Mouse (Mus musculus) embryo, embryonic 10 days (tissue): Measurements from ENCODE around the gene Raf1.

Experiments
- DNase-seq: peaks from one replicate; pipeline ENCODE4 v3.0.0-alpha.2; 2015; ENCODE audit warnings: low spot score

Gene Raf1

DNA sequence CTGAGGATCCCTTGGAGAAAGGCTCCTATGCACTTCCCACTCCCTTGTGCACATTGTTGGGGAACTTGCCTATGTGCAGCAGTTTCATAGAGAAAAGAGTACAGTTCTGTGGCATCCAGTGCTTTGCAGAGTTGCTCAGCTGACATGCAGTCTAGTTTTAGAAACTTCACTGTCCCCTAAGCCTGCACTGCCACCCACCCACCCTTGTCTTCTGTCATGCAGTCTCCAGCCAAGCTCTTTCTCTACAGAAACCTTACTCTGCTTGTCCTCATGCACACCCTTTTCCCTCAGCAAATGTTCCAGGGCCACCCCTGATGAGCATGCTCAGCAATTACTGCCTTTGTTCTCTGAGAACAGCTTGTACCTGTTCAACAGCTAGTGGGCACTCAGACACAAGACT lies 62.6 kb downstream of the Raf1 start:
- no peak for DNase-seq

DNA sequence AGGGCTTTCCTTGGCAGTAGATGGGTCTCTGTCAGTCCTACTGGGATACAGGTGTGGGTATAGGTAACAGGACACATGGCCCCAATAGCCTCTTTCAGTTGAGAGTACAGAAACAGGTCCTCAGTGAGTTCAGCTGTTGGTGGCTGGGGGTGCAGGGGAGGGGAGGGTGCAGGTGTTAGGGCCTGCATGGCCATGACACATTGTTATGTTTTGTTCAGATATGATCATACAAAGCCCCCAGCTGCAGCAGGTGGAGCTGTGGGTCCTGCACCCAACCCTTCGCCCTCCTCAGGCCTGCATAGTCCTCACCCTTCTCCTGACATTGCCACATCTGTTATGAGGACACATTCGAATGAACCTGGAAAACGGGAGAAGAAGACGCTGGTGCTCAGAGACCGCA lies 66.1 kb downstream of the Raf1 start:
- no peak for DNase-seq

- DNase-seq, result no peak
Observed at GRCm38 (mm10) chr6:115609121-115609520, 67.3 kb downstream of the Raf1 start.

GRCm38 (mm10) chr6:115607429-115607828 lies 69.0 kb downstream of the Raf1 start:
- no peak for DNase-seq

GRCm38 (mm10) chr6:115606461-115606860 lies 70.0 kb downstream of the Raf1 start:
- no peak for DNase-seq

DNA sequence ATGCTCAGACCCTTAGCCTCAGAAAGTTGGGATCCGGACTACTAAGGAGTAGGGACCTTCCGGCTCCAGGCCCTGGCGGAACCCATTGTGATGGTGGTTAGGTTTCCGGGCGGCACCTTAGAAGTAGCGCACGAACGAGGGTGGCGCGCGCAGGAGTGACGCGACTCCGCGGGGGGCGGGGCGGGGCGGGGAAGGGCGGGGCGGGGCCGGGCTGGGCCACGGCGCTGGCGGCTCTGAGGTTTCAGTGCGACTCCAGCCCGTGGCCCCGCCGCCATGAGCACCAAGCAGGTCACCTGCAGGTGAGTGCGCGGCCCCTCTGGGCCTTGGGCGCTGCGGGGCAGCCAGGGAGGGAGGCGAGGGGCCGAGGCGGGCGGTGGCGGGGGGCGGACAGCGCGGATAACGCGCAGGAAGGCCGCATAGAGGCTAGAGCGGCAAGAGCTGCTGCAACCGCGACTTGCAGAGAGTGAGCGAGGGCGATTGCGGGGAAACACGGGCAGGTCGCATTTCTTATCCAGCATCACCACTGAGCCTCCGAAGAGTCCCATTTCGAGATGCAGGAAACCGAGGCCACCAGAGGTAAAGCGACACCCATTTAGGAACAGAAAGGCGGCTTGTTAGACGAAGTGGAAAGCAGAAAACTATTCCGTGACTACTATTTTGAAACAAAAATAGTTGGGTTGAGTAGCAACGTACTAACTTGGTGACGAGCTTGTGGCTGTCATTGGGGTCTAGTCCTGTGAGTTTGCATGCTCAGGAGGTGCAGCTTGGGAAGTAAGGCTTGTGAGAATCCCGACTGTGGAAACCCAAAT lies 74.5 kb downstream of the Raf1 start, which contains the start of gene Mkrn2:
TSS of gene Mkrn2 (plus strand) at position 188 of the 809 bp plus-strand sequence.
- peak; percentile 91 for DNase-seq

DNA sequence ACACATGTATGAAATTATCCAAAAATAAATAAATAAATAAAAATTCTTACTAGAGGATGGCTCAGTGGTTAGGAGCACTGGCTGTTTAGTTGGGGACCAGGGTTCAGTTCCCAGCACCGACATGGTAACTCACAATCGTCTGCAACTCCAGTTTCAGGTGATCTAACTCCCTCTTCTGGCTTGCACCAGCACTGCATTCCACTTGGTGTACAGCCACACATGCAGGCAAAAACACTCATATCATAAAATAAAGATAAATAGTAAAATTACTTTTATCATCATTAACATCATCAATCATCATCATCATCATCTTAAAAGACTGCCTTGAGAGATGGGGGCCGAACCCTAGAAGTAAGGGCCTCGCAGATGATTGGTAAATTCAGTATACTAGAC lies 75.1 kb downstream of the Raf1 start:
- no peak for DNase-seq

DNA sequence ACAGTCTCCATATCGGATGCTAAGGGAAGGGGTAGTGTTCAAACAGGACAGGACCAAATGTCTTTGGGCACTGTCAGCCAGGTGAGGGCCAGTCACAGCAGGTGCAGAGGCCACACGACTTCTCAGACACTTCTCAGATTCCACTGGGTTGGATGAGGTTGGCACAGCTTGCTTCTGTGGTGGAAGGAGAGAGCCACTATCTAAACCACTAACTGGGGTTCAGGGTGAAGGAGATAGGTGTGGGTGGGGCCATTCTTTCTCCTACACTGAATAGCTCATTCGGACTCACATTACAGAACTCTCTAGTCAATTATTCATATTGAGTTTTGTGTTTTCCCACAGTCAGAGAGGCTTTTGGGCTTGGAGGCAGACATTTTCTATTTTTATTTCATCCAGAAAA lies 80.8 kb downstream of the Raf1 start:
- no peak for DNase-seq

- no peak for DNase-seq
Observed at GRCm38 (mm10) chr6:115594463-115594862, 82.0 kb downstream of the Raf1 start.

GRCm38 (mm10) chr6:115593252-115593651 lies 83.2 kb downstream of the Raf1 start:
- no peak for DNase-seq

- DNase-seq, result no peak
Observed at GRCm38 (mm10) chr6:115592458-115592857, 84.0 kb downstream of the Raf1 start, which contains the start of gene Mkrn2os. Mkrn2os (minus strand) TSS chr6:115592576.

DNA sequence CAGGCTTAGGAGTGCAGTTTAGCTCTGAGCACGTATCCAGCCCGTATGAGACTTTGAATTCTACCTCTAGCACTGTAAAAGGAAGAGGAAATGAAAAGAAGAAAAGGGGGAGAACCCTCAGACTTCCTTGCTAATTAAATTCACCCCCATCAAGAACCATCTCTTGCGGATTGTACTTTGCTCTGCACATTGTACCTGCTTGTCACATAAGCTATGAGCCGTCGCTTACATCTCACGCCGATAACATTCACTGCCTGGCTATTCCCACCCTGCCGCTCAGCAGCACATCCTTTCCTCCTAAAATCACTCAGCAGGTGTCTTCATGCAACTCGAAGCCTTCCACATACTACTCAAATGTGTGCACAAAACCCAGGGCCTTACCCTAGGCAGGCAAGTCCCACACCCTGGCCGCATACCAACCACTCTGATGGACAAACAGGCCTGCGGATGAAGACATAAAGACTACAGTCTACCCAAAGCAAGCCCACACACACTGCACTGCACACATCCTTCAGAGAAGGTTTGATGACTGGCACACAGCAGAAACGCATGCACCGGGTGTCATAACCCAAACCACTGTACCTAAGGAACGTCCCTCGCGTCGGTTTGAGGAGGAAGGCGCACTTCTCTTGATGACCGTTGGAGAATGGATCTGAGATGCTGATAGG lies 84.6 kb downstream of the Raf1 start:
- DNase-seq, result no peak

GRCm38 (mm10) chr6:115586321-115586720 lies 90.1 kb downstream of the Raf1 start:
- DNase-seq, result no peak

- DNase-seq, result no peak
Observed at GRCm38 (mm10) chr6:115584176-115584575, 92.3 kb downstream of the Raf1 start.

DNA sequence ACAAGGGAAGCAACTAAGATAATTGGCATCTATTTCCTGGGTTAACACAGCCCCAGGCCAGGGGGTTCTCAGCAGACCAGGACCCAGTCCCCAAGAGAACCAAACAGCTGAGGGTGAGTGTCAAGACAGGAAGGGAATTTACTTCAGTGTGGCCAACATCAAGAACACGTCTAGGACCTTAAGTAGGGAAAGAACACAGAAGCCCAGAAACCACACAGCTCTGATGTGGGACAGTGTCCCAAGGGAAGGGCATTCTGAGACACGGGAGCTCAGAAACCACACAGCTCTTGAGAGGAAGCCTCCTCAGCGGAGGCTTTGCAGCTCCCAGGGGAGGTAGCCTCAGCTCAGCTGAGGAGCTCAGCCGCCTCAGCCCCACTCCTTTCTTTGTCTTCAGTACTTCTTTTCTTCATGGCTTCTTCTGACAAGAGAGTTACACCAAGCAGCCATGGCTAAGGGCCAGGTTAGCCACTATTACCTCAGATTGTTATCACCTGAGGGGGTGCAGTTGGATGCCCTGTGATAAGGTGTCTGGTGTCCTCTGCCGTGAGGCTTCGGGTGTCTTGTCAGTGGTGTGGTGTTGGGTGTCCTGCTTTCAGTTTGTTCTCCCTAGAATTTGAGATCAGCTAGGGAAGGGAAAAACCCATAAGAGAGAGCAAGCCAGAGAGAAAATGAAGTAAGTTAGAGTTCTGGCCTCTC lies 92.9 kb downstream of the Raf1 start:
- DNase-seq, result no peak

GRCm38 (mm10) chr6:115582328-115583115 lies 93.9 kb downstream of the Raf1 start:
- no peak for DNase-seq

DNA sequence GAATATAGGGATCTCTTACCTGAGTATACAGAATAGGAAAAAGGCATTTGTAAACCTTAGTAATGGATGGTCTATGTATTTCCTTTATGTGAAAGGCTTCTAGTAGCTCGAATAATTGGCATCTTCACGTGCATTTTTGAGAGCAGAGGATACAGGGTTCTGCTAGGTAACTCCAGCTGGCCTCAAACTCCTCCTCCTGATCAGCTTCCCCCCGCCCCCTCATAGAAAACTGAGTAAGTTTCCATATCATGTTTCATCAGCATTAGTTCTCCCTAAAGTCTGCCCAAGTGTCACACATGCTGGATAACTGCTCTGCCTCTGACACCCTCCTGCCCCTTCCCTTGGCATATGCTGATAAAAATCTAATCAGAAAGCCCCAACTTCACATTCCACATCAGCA lies 95.6 kb downstream of the Raf1 start:
- DNase-seq, result no peak

GRCm38 (mm10) chr6:115577941-115578340 lies 98.5 kb downstream of the Raf1 start:
- no peak for DNase-seq

DNA sequence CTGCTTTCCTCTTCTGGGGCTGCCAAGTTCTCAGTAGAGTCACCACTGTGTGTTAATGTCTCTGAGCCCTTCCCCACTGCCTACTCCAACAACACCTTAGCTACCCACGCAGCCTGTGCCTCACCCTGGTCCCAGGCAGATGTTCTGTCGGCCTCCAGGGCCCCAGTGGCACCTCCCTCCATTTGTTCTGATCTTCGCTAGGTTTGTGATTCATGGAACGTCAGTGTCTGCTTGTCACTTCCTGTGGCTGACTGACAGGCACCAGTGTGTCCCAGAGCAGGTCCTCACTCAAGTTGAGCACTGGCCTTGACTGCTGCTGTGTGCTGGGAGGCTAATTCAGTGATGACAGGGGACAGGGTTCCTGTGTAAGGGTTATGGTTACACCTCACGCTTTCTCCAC lies 99.0 kb downstream of the Raf1 start:
- DNase-seq, result no peak

- no peak for DNase-seq
Observed at GRCm38 (mm10) chr6:115574171-115574570, 102.3 kb downstream of the Raf1 start.
